Mouse (Mus musculus) forebrain, embryonic 14.5 days (tissue): ENCODE data around the gene Depdc5. TPM values are rescaled to one million over a fixed set of nuclear protein-coding genes. Genes with fewer than 3 reads are reported as not detected.
"Not testable (repeated sequence)": the region's sequence is repeated elsewhere in the genome, so short reads cannot be mapped to it uniquely, and the experiment has no call there.

Experiments used
- ATAC-seq: fragments of 200-750 bp; cut with Nextera tagmentation; 2 replicates; pipeline ENCODE4 v1.8.0; 2017; ENCODE audit warnings: mild to moderate bottlenecking, moderate library complexity
- DNase-seq: peaks from one replicate; pipeline ENCODE4 v3.0.0-alpha.2; 2015; ENCODE audit warnings: low spot score
- H3K27ac ChIP-seq: fragments of 300-500 bp; sonication (generic); 2 replicates; pipeline ENCODE4 v1.5.1; 2014; ENCODE audit warnings: low read depth, mild to moderate bottlenecking, control low read depth, low read length, moderate library complexity
- H3K27me3 ChIP-seq: fragments of 300-500 bp; sonication (generic); replicated peaks from 2 replicates; pipeline ENCODE4 v1.6.1; 2014; ENCODE audit warnings: low read length, control low read depth, mixed read lengths; ENCODE audit not compliant: control insufficient read depth, insufficient read depth
- H3K36me3 ChIP-seq: fragments of 300-500 bp; sonication (generic); 2 replicates; pipeline ENCODE4 v1.6.1; 2014; ENCODE audit warnings: low read length, control low read depth; ENCODE audit not compliant: control insufficient read depth, insufficient read depth
- H3K4me1 ChIP-seq: fragments of 300-500 bp; sonication (generic); 2 replicates; pipeline ENCODE4 v1.6.1; 2014; ENCODE audit warnings: antibody characterized with exemption, low read length, control low read depth; ENCODE audit not compliant: control insufficient read depth, insufficient read depth
- H3K4me2 ChIP-seq: fragments of 300-500 bp; sonication (generic); 2 replicates; pipeline ENCODE4 v1.6.1; 2014; ENCODE audit warnings: mild to moderate bottlenecking, control low read depth, low read length
- H3K4me3 ChIP-seq: fragments of 300-500 bp; sonication (generic); 2 replicates; pipeline ENCODE4 v1.5.1; 2014; ENCODE audit warnings: low read depth, low read length, control low read depth
- H3K9ac ChIP-seq: fragments of 300-500 bp; sonication (generic); 2 replicates; pipeline ENCODE4 v1.6.1; 2014; ENCODE audit warnings: mild to moderate bottlenecking, low read length, control low read depth, moderate library complexity
- H3K9me3 ChIP-seq: fragments of 300-500 bp; sonication (generic); replicated peaks from 2 replicates; pipeline ENCODE4 v1.6.1; 2016; ENCODE audit warnings: low read length, control low read depth, mixed read lengths; ENCODE audit not compliant: control insufficient read depth
- WGBS: fragments of 180-500 bp; shearing (Covaris S2); extraction: QIAGEN DNeasy Blood & Tissue Kit; methylation state at CpG from one replicate; pipeline ENCODE4 v1.1.7; 2014; 5-methylcytosine and 5-hydroxymethylcytosine counted together
- polyA plus RNA-seq: library from polyadenylated mRNA; unstranded; fragments of >200 nt; fragmentation: Nextera tagmentation; extraction: Ambion mirVana; gene quantifications from 2 replicates; pipeline ENCODE4 v1.2.1, GENCODE M21; 2014

Depdc5 gene
- polyA plus RNA-seq = 19.0 and 23.2 TPM in 2 replicates

- ATAC-seq = peak; percentile 99
- 1% methylated on average over 62 of the region's 64 CpGs for WGBS
- peaks cover 4% of the 10 kb centered on the region; the same call in 1 of the 2 replicates for H3K4me1 ChIP-seq
- peak within 1 kb of the TSS; percentile 46; the same call in 1 of the 2 replicates for H3K27ac ChIP-seq
- H3K27me3 ChIP-seq = no peaks in the 10 kb centered on the region
- H3K4me2 ChIP-seq = peak within 1 kb of the TSS; percentile 76
- peaks cover 17% of the 10 kb centered on the region for H3K36me3 ChIP-seq
- DNase-seq = peak; percentile 95
- H3K4me3 ChIP-seq = peak within 1 kb of the TSS; percentile 66
- H3K9ac ChIP-seq = peak within 1 kb of the TSS; percentile 79
- no peaks in the 10 kb centered on the region for H3K9me3 ChIP-seq
Measured at GRCm38 (mm10) chr5:32863253-32864228, at the start of gene Depdc5. TSS of gene Depdc5 (plus strand) at chr5:32863701.

- Histone ChIP-seq H3K4me1 (no peaks in the 10 kb centered on the region), H3K4me2 (no peak overlapping the region), H3K27ac (no peak overlapping the region), H3K4me3 (no peak overlapping the region), H3K9me3 (no peaks in the 10 kb centered on the region), H3K27me3 (no peaks in the 10 kb centered on the region), H3K9ac (no peak overlapping the region), H3K36me3 (peaks cover 65% of the 10 kb centered on the region)
- DNase-seq (no peak), ATAC-seq (no peak)
- WGBS = 97% methylated on average over 4 of the region's 4 CpGs
Measured at GRCm38 (mm10) chr5:32815396-32815795, 48.1 kb upstream of the Depdc5 start.

GRCm38 (mm10) chr5:32820471-32820870 is 43.0 kb upstream of the Depdc5 start:
- Histone ChIP-seq H3K4me2 (no peak overlapping the region), H3K27me3 (no peaks in the 10 kb centered on the region), H3K9ac (no peak overlapping the region), H3K4me3 (no peak overlapping the region), H3K9me3 (no peaks in the 10 kb centered on the region), H3K4me1 (no peaks in the 10 kb centered on the region), H3K36me3 (peaks cover 66% of the 10 kb centered on the region), H3K27ac (no peak overlapping the region)
- ATAC-seq (no peak), DNase-seq (no peak)
- 94% methylated on average over 8 of the region's 8 CpGs for WGBS

GRCm38 (mm10) chr5:32827009-32827408 is 36.5 kb upstream of the Depdc5 start, which contains the start of gene Gm20671:
TSS of gene Gm20671 (minus strand) at chr5:32827109.
- 95% methylated on average over 7 of the region's 7 CpGs for WGBS

GRCm38 (mm10) chr5:32828766-32829165 is 34.7 kb upstream of the Depdc5 start:
- not testable (repeated sequence) for H3K27ac ChIP-seq, H3K9me3 ChIP-seq, H3K4me3 ChIP-seq, H3K4me1 ChIP-seq, DNase-seq, H3K4me2 ChIP-seq, ATAC-seq, H3K27me3 ChIP-seq, H3K9ac ChIP-seq
- H3K36me3 ChIP-seq = peaks cover 76% of the 10 kb centered on the region
- 85% methylated on average over 1 of the region's 1 CpGs for whole genome bisulfite sequencing

More at GRCm38 (mm10) chr5:32827009-32827408, 36.5 kb upstream of the Depdc5 start, which contains the start of gene Gm20671:
- Histone ChIP-seq H3K27me3 (no peaks in the 10 kb centered on the region), H3K9ac (no peak within 1 kb of the TSS), H3K4me2 (no peak within 1 kb of the TSS), H3K36me3 (peaks cover 72% of the 10 kb centered on the region), H3K9me3 (no peaks in the 10 kb centered on the region), H3K4me1 (no peaks in the 10 kb centered on the region), H3K27ac (no peak within 1 kb of the TSS), H3K4me3 (no peak within 1 kb of the TSS)
- no peak for ATAC-seq
- no peak for DNase-seq

GRCm38 (mm10) chr5:32830054-32830453 is 33.4 kb upstream of the Depdc5 start:
- ATAC-seq (no peak), DNase-seq (no peak)
- Histone ChIP-seq H3K4me2 (no peak overlapping the region), H3K27me3 (no peaks in the 10 kb centered on the region), H3K4me3 (no peak overlapping the region), H3K4me1 (no peaks in the 10 kb centered on the region), H3K9me3 (no peaks in the 10 kb centered on the region), H3K9ac (no peak overlapping the region), H3K27ac (no peak overlapping the region), H3K36me3 (peaks cover 89% of the 10 kb centered on the region)
- whole genome bisulfite sequencing = 78% methylated on average over 2 of the region's 2 CpGs

GRCm38 (mm10) chr5:32834497-32834896 is 29.0 kb upstream of the Depdc5 start:
- no peak overlapping the region for H3K4me3 ChIP-seq
- 85% methylated on average over 1 of the region's 1 CpGs for WGBS
- no peaks in the 10 kb centered on the region for H3K4me1 ChIP-seq
- no peak overlapping the region for H3K4me2 ChIP-seq
- no peaks in the 10 kb centered on the region for H3K27me3 ChIP-seq
- H3K9ac ChIP-seq = no peak overlapping the region
- H3K36me3 ChIP-seq = peaks cover 89% of the 10 kb centered on the region
- H3K27ac ChIP-seq = no peak overlapping the region
- no peak for ATAC-seq
- no peaks in the 10 kb centered on the region for H3K9me3 ChIP-seq
- no peak for DNase-seq

- H3K4me2 ChIP-seq = no peak overlapping the region
- DNase-seq = no peak
- H3K36me3 ChIP-seq = peaks cover 81% of the 10 kb centered on the region
Measured at GRCm38 (mm10) chr5:32836976-32837375, 26.5 kb upstream of the Depdc5 start.

GRCm38 (mm10) chr5:32840029-32840428 is 23.5 kb upstream of the Depdc5 start:
- no peak for DNase-seq
- no peaks in the 10 kb centered on the region for H3K4me1 ChIP-seq
- 93% methylated on average over 2 of the region's 2 CpGs for WGBS
- H3K4me2 ChIP-seq = no peak overlapping the region
- no peak for ATAC-seq
- H3K27me3 ChIP-seq = no peaks in the 10 kb centered on the region
- no peaks in the 10 kb centered on the region for H3K9me3 ChIP-seq
- peaks cover 80% of the 10 kb centered on the region for H3K36me3 ChIP-seq
- H3K4me3 ChIP-seq = no peak overlapping the region
- no peak overlapping the region for H3K27ac ChIP-seq
- H3K9ac ChIP-seq = no peak overlapping the region

More at GRCm38 (mm10) chr5:32836976-32837375, 26.5 kb upstream of the Depdc5 start:
- Histone ChIP-seq H3K27me3 (no peaks in the 10 kb centered on the region), H3K9me3 (no peaks in the 10 kb centered on the region), H3K27ac (no peak overlapping the region), H3K4me3 (no peak overlapping the region), H3K4me1 (no peaks in the 10 kb centered on the region), H3K9ac (no peak overlapping the region)
- 88% methylated on average over 5 of the region's 5 CpGs for WGBS
- no peak for ATAC-seq
